ENCODE assay signal across 7 mouse cellular contexts in the genomic region with DNA sequence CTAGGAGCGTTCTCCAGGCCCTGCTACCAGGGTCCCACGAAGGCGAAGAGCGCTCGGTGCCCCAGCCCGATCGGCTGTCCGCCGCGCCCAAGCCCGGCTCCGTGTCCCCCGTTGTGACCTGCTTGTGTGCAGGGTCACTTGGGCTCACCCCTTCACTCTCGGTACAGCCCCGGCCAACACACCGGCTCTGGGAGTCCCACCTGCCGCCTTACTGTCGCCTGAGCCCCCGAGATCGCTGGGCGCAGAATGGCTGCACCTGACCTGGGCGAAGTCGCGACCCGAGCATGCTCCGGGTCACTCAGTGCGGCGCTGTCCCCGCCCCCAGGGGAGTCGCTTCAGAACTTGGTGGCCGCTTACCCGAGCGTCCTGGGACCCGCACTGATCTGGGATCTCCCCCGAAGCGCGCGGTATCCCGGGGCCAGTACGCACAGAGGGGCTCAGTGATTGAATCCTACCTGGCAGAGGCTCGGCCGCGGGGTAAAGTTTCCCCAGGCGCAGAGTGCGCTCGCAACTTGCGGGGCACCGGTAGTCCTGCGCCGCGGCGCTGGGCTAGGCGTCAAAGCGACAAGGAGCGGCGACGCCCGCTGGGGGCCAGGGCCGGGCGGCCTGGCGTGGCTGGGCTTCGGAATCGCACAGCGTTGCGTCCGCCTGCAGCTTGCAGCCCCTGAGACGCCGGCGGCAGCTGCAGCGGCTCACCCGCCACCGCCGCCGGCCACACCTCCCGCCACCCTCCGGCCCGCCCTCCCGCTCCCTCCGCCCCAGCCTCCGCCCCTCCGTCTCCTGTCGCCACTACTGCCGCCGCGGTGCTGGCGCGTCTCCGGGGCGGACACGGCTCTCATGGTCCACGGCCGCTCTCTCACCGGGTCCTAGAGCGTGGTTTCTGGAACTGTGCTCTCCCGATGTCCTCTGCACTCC. TPM values are rescaled to one million over a fixed set of nuclear protein-coding genes. Genes with fewer than 3 reads are reported as not detected.
DNase-seq lines count a peak whose midpoint lies in the region; ATAC-seq and TF ChIP-seq lines count a peak whose summit lies in the region.

A gene (minus strand): TSS at position 689 of the 915 bp plus-strand sequence.

- peak within 1 kb of the TSS; percentile 94 for H3K4me2 ChIP-seq in intestine, embryonic 16.5 days (ENCODE audit: low read depth, low read length)
- peak within 1 kb of the TSS; percentile 100 for H3K4me2 ChIP-seq in limb, embryonic 14.5 days (replicated peaks; ENCODE audit: low read depth, low read length, severe bottlenecking)
- H3K4me2 ChIP-seq in midbrain, embryonic 15.5 days, result peak within 1 kb of the TSS; percentile 99

- ATAC-seq in granulocyte monocyte progenitor cell, adult 5-6 weeks (replicated peaks; ENCODE audit: poor library complexity, severe bottlenecking), result peak; percentile 76
- peak; percentile 89 for ATAC-seq in intestine, embryonic 16.5 days
- peak; percentile 87 for ATAC-seq in limb, embryonic 14.5 days (ENCODE audit: low FRiP score, low read depth)
- ATAC-seq in midbrain, embryonic 15.5 days (replicated peaks), result peak; percentile 77

- TF ChIP-seq POLR2A in limb, embryonic 14.5 days (IDR thresholded peaks at IDR 0.05; ENCODE audit: borderline replicate concordance, extremely low read depth, insufficient read depth, insufficient read length), result no peak

- peak; percentile 89 for DNase-seq in adrenal gland, postnatal 25 days
- peak; percentile 91 for DNase-seq in embryo, embryonic 11 days
- peak; percentile 54 for DNase-seq in limb, embryonic 14.5 days (ENCODE audit: low spot score)
- DNase-seq in spleen, postnatal 14 days (ENCODE audit: low spot score in 2 of 2), result peak; percentile 27 to 31

- peaks cover 11% of the 10 kb centered on the region for H3K4me1 ChIP-seq in intestine, embryonic 16.5 days (ENCODE audit: control insufficient read depth, insufficient read depth, low read length)
- peaks cover 10% of the 10 kb centered on the region; the same call in 1 of the 2 replicates for H3K4me1 ChIP-seq in limb, embryonic 14.5 days (ENCODE audit: control insufficient read depth, insufficient read depth, low read length)
- H3K4me1 ChIP-seq in midbrain, embryonic 15.5 days, result peaks cover 41% of the 10 kb centered on the region

- no peaks in the 10 kb centered on the region for H3K36me3 ChIP-seq in intestine, embryonic 16.5 days (ENCODE audit: control insufficient read depth, insufficient read depth, low read length)
- no peaks in the 10 kb centered on the region for H3K36me3 ChIP-seq in limb, embryonic 14.5 days (ENCODE audit: control insufficient read depth, insufficient read depth, low read length)
- H3K36me3 ChIP-seq in midbrain, embryonic 15.5 days (replicated peaks), result no peaks in the 10 kb centered on the region

- peak within 1 kb of the TSS; percentile 82 for H3K9ac ChIP-seq in intestine, embryonic 16.5 days (ENCODE audit: low read depth, low read length)
- peak within 1 kb of the TSS; percentile 63 for H3K9ac ChIP-seq in limb, embryonic 14.5 days (ENCODE audit: low read depth, low read length, severe bottlenecking)
- peak within 1 kb of the TSS; percentile 83 for H3K9ac ChIP-seq in midbrain, embryonic 15.5 days

- peak within 1 kb of the TSS; percentile 67 for H3K27ac ChIP-seq in intestine, embryonic 16.5 days (ENCODE audit: low read length)
- H3K27ac ChIP-seq in limb, embryonic 14.5 days (replicated peaks; ENCODE audit: low read depth, low read length), result peak within 1 kb of the TSS; percentile 3; the same call in 1 of the 2 replicates
- peak within 1 kb of the TSS; percentile 79 for H3K27ac ChIP-seq in midbrain, embryonic 15.5 days

- under 1% methylated on average over 80 of the region's 95 CpGs for WGBS in intestine, embryonic 16.5 days
- WGBS in limb, embryonic 14.5 days, result under 1% methylated on average over 57 of the region's 95 CpGs
- WGBS in midbrain, embryonic 15.5 days, result under 1% methylated on average over 94 of the region's 95 CpGs

- H3K27me3 ChIP-seq in intestine, embryonic 16.5 days (replicated peaks; ENCODE audit: control insufficient read depth, insufficient read depth, low read length), result no peaks in the 10 kb centered on the region
- H3K27me3 ChIP-seq in limb, embryonic 14.5 days (ENCODE audit: control insufficient read depth, insufficient read depth, low read length), result no peaks in the 10 kb centered on the region; the same call in 1 of the 2 replicates
- no peaks in the 10 kb centered on the region for H3K27me3 ChIP-seq in midbrain, embryonic 15.5 days (replicated peaks)

- no peaks in the 10 kb centered on the region for H3K9me3 ChIP-seq in intestine, embryonic 16.5 days (ENCODE audit: control insufficient read depth, low read length)
- no peaks in the 10 kb centered on the region for H3K9me3 ChIP-seq in limb, embryonic 14.5 days (ENCODE audit: control insufficient read depth, low read length)
- no peaks in the 10 kb centered on the region for H3K9me3 ChIP-seq in midbrain, embryonic 15.5 days

- peak within 1 kb of the TSS; percentile 69 for H3K4me3 ChIP-seq in intestine, embryonic 16.5 days (ENCODE audit: low read length)
- H3K4me3 ChIP-seq in limb, embryonic 14.5 days (replicated peaks; ENCODE audit: low read length), result peak within 1 kb of the TSS; percentile 53
- H3K4me3 ChIP-seq in midbrain, embryonic 15.5 days, result peak within 1 kb of the TSS; percentile 79

RNA-seq across cellular contexts. Expression of the gene that starts here (rescaled TPM):
- 55.1 TPM in 2 replicates for total RNA-seq in adrenal gland, postnatal 25 days (2021)
- 0.26 TPM in 1 of 2 replicates, not detected in the other for total RNA-seq in granulocyte monocyte progenitor cell, adult 5-6 weeks (2014; fragmentation: Nextera tagmentation)
- total RNA-seq in granulocyte monocyte progenitor cell, adult 5-6 weeks (2017), result not detected in 2 replicates
- 19.5 and 19.6 TPM in 2 replicates for polyA plus RNA-seq in intestine, embryonic 16.5 days (2015; fragmentation: Nextera tagmentation; extraction: Ambion mirVana)
- 34.5 and 42.3 TPM in 2 replicates for polyA plus RNA-seq in limb, embryonic 14.5 days (2012; rRNA removed)
- polyA plus RNA-seq in limb, embryonic 14.5 days (2014; fragmentation: Nextera tagmentation; extraction: Ambion mirVana), result 24.5 and 26.6 TPM in 2 replicates
- polyA plus RNA-seq in midbrain, embryonic 15.5 days (2015; fragmentation: Nextera tagmentation; extraction: Ambion mirVana), result 20.1 and 22.6 TPM in 2 replicates

Comparison
In these comparisons a context has a peak if more than half of its experiments do, and no peak if none do; other contexts are left out.
1. Peak in every context shown above with its lines: DNase-seq, ATAC-seq, H3K4me3 ChIP-seq and H3K27ac ChIP-seq.
2. RNA of the gene that starts here (total RNA-seq): 55.1 TPM in adrenal gland, postnatal 25 days; 0.26 TPM in granulocyte monocyte progenitor cell, adult 5-6 weeks; every median in the first group is over 10 times any median in the second.
3. Peak in ATAC-seq in granulocyte monocyte progenitor cell, adult 5-6 weeks; RNA of the gene not detected or under 1 TPM.
4. DNase-seq: peak in every context shown above with its lines; median percentile 91 in embryo, embryonic 11 days; 89 in adrenal gland, postnatal 25 days; 54 in limb, embryonic 14.5 days; 29 in spleen, postnatal 14 days.
5. H3K27ac ChIP-seq: peak in every context shown above with its lines; median percentile 79 in midbrain, embryonic 15.5 days; 67 in intestine, embryonic 16.5 days; 3 in limb, embryonic 14.5 days.